Mouse (Mus musculus) MEL (cell line): ENCODE results near the gene Rpl19. TPM values are rescaled to one million over a fixed set of nuclear protein-coding genes. Genes with fewer than 3 reads are reported as not detected.

ENCODE experiments used
- DNase-seq: peaks from one replicate; pipeline ENCODE4 v3.0.0; 2011; ENCODE audit warnings: low read depth, low spot score
- H3K27ac ChIP-seq: 2 replicates; pipeline ENCODE4 v1.5.1; 2012; ENCODE audit warnings: low read depth, mild to moderate bottlenecking, control low read depth, low read length, moderate library complexity; ENCODE audit not compliant: control insufficient read depth
- H3K27me3 ChIP-seq, 2 experiments: fragments of 150-350 bp in 1 of 2; sonication (generic) in 1 of 2; 2 replicates each; pipeline ENCODE4 v1.6.1; 2012; ENCODE audit warnings: low read length in 2 of 2, mild to moderate bottlenecking in 2 of 2, improper control_type of control experiment in 1 of 2, moderate library complexity in 1 of 2; ENCODE audit not compliant: insufficient read depth in 2 of 2, control insufficient read depth in 1 of 2
- H3K36me3 ChIP-seq, 2 experiments: 2 replicates each; pipeline ENCODE4 v1.6.1; 2012 to 2014; ENCODE audit warnings: low read length in 2 of 2, improper control_type of control experiment in 1 of 2, inconsistent platforms in 1 of 2, mild to moderate bottlenecking in 1 of 2; ENCODE audit not compliant: insufficient read depth in 2 of 2, control insufficient read depth in 1 of 2
- H3K4me1 ChIP-seq, 2 experiments: fragments of 150-350 bp in 1 of 2; sonication (generic) in 1 of 2; 2 replicates each; pipeline ENCODE4 v1.6.1; 2012; ENCODE audit warnings: low read length in 2 of 2, improper control_type of control experiment in 1 of 2, mild to moderate bottlenecking in 1 of 2; ENCODE audit not compliant: insufficient read depth in 2 of 2, control insufficient read depth in 1 of 2
- H3K4me3 ChIP-seq, 2 experiments: fragments of 150-350 bp in 1 of 2; sonication (generic) in 1 of 2; 2 replicates each; pipeline ENCODE4 v1.5.1; 2012; ENCODE audit warnings: low read depth in 2 of 2, low read length in 2 of 2, mild to moderate bottlenecking in 2 of 2, moderate library complexity in 2 of 2, control low read depth in 1 of 2, improper control_type of control experiment in 1 of 2; ENCODE audit not compliant: control insufficient read depth in 1 of 2, insufficient read depth in 1 of 2
- H3K79me2 ChIP-seq: 2 replicates; pipeline ENCODE4 v1.6.1; 2012; ENCODE audit warnings: mild to moderate bottlenecking, low read length, moderate library complexity; ENCODE audit not compliant: control insufficient read depth, poor library complexity, insufficient read depth
- H3K9ac ChIP-seq: 2 replicates; pipeline ENCODE4 v1.6.1; 2012; ENCODE audit warnings: low read depth, mild to moderate bottlenecking, control low read depth, low read length, moderate library complexity; ENCODE audit not compliant: control insufficient read depth, poor library complexity, severe bottlenecking
- H3K9me3 ChIP-seq: fragments of 150-350 bp; sonication (generic); replicated peaks from 2 replicates; pipeline ENCODE4 v1.6.1; 2012; ENCODE audit warnings: mild to moderate bottlenecking, low read length, improper control_type of control experiment, moderate library complexity; ENCODE audit not compliant: insufficient read depth
- CHD2 ChIP-seq: IDR thresholded peaks from 2 replicates; pipeline ENCODE4 v1.6.1; 2011; ENCODE audit warnings: low read length, improper control_type of control experiment
- ELF1 ChIP-seq: IDR thresholded peaks from 2 replicates; pipeline ENCODE4 v1.6.1; 2014; ENCODE audit warnings: low read depth, mild to moderate bottlenecking, inconsistent platforms, low read length, improper control_type of control experiment, moderate library complexity
- EP300 ChIP-seq, 2 experiments: IDR thresholded peaks; 2 replicates each; pipeline ENCODE4 v1.6.1; 2011; ENCODE audit warnings: improper control_type of control experiment in 2 of 2, low read length in 2 of 2, low read depth in 1 of 2, mild to moderate bottlenecking in 1 of 2
- ETS1 ChIP-seq: IDR thresholded peaks from 2 replicates; pipeline ENCODE4 v1.6.1; 2012; ENCODE audit warnings: low read depth, mild to moderate bottlenecking, inconsistent platforms, low read length, improper control_type of control experiment, moderate library complexity
- GATA1 ChIP-seq: IDR thresholded peaks from 2 replicates; pipeline ENCODE4 v1.6.1; 2011; ENCODE audit warnings: low read depth, low read length, improper control_type of control experiment
- HCFC1 ChIP-seq: IDR thresholded peaks from 2 replicates; pipeline ENCODE4 v1.6.1; 2012; ENCODE audit warnings: low read depth, mild to moderate bottlenecking, inconsistent platforms, low read length, improper control_type of control experiment, moderate library complexity
- KAT2A ChIP-seq: conservative IDR thresholded peaks from 2 replicates; pipeline ENCODE4 v1.6.1; 2012; ENCODE audit warnings: low read depth, low read length, improper control_type of control experiment, inconsistent platforms
- MAX ChIP-seq: IDR thresholded peaks from 2 replicates; pipeline ENCODE4 v1.6.1; 2011; ENCODE audit warnings: low read length, improper control_type of control experiment
- MAZ ChIP-seq: IDR thresholded peaks from 2 replicates; pipeline ENCODE4 v1.6.1; 2012; ENCODE audit warnings: low read depth, mild to moderate bottlenecking, inconsistent platforms, low read length, improper control_type of control experiment
- MEF2A ChIP-seq: IDR thresholded peaks from 2 replicates; pipeline ENCODE4 v1.6.1; 2014; ENCODE audit warnings: low read depth, mild to moderate bottlenecking, inconsistent platforms, low read length, improper control_type of control experiment; ENCODE audit not compliant: poor library complexity, insufficient replicate concordance, severe bottlenecking; ENCODE audit errors: extremely low read depth
- MXI1 ChIP-seq: IDR thresholded peaks from 2 replicates; pipeline ENCODE4 v1.6.1; 2011; ENCODE audit warnings: mild to moderate bottlenecking, low read depth, low read length, improper control_type of control experiment
- MYC ChIP-seq: IDR thresholded peaks from 2 replicates; pipeline ENCODE4 v1.6.1; 2011; ENCODE audit warnings: low read depth, mild to moderate bottlenecking, low read length, improper control_type of control experiment, moderate library complexity
- NRF1 ChIP-seq: IDR thresholded peaks from 2 replicates; pipeline ENCODE4 v1.6.1; 2014; ENCODE audit warnings: low read depth, mild to moderate bottlenecking, inconsistent platforms, low read length, improper control_type of control experiment, moderate library complexity; ENCODE audit not compliant: poor library complexity, insufficient read depth, severe bottlenecking
- POLR2AphosphoS5 ChIP-seq: IDR thresholded peaks from 2 replicates; pipeline ENCODE4 v1.6.1; 2012; ENCODE audit warnings: low read depth, borderline replicate concordance, mild to moderate bottlenecking, inconsistent platforms, low read length, moderate library complexity, mixed read lengths
- RAD21 ChIP-seq: IDR thresholded peaks from 2 replicates; pipeline ENCODE4 v1.6.1; 2011; ENCODE audit warnings: mild to moderate bottlenecking, low read depth, low read length, improper control_type of control experiment
- SIN3A ChIP-seq: IDR thresholded peaks from 2 replicates; pipeline ENCODE4 v1.6.1; 2012; ENCODE audit warnings: low read length, improper control_type of control experiment, inconsistent platforms
- SMC3 ChIP-seq: IDR thresholded peaks from 2 replicates; pipeline ENCODE4 v1.6.1; 2011; ENCODE audit warnings: low read depth, low read length, improper control_type of control experiment
- TBP ChIP-seq: IDR thresholded peaks from 2 replicates; pipeline ENCODE4 v1.8.0; 2011; ENCODE audit warnings: low read depth, low read length, improper control_type of control experiment
- TCF12 ChIP-seq: IDR thresholded peaks from 2 replicates; pipeline ENCODE4 v1.6.1; 2014; ENCODE audit warnings: low read depth, mild to moderate bottlenecking, inconsistent platforms, low read length, improper control_type of control experiment, moderate library complexity
- UBTF ChIP-seq: IDR thresholded peaks from 2 replicates; pipeline ENCODE4 v1.6.1; 2012; ENCODE audit warnings: low read depth, mild to moderate bottlenecking, inconsistent platforms, low read length, improper control_type of control experiment, moderate library complexity, borderline replicate concordance; ENCODE audit not compliant: insufficient read depth
- USF1 ChIP-seq: IDR thresholded peaks from 2 replicates; pipeline ENCODE4 v1.6.1; 2014; ENCODE audit warnings: low read depth, mild to moderate bottlenecking, inconsistent platforms, low read length, improper control_type of control experiment, moderate library complexity
- USF2 ChIP-seq, 2 experiments: IDR thresholded peaks; 2 replicates each; pipeline ENCODE4 v1.6.1; 2011 to 2012; ENCODE audit warnings: improper control_type of control experiment in 2 of 2, low read length in 2 of 2, borderline replicate concordance in 1 of 2, inconsistent platforms in 1 of 2, low read depth in 1 of 2, mild to moderate bottlenecking in 1 of 2; ENCODE audit not compliant: insufficient read depth in 1 of 2
- ZC3H11A ChIP-seq: IDR thresholded peaks from 2 replicates; pipeline ENCODE4 v1.6.1; 2012; ENCODE audit warnings: low read depth, mild to moderate bottlenecking, inconsistent platforms, low read length, improper control_type of control experiment
- polyA plus RNA-seq, 2 experiments: library from polyadenylated mRNA; stranded (reverse) in 1 of 2; unstranded in 1 of 2; fragments of >175 nt in 1 of 2; fragments of >200 nt in 1 of 2; gene quantifications; 2 replicates each; pipeline versions ENCODE4 v1.2.1 to v1.2.4; 2012; ENCODE audit warnings: low replicate concordance in 2 of 2, low read depth in 1 of 2; ENCODE audit not compliant: insufficient read length in 2 of 2, insufficient read depth in 1 of 2, missing spikeins in 1 of 2
- total RNA-seq: library from RNA; depleted of rRNA; stranded (reverse); fragments of 300-350 nt; gene quantifications from 2 replicates; pipeline ENCODE4 v1.2.3, GENCODE M21; 2012

Gene Rpl19
- total and polyA plus RNA-seq, 3 experiments: 210 to 4,715 (median 2,650) TPM

DNA sequence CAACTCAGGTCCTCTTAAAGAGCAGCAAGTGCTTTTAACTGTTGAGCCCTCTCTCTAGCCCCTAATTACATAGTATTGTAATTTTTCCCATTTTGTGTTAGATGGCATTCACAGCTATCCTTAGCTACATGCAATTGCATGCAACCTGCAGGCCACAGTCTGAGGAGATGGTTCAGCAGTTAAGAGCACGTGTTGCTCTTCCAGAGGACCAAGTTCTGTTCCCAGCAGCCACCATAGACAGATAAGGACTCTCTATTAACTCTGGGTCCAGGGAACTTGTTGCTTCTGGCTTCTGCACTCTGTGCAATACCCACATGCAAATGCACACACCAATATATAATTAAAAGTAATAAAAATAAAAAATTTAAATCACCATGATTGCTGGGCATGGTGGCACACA lies 29.8 kb upstream of the Rpl19 start:
- H3K27me3 ChIP-seq: no peaks in the 10 kb centered on the region
- H3K9me3 ChIP-seq: no peaks in the 10 kb centered on the region
- no peak overlapping the region for H3K9ac ChIP-seq
- no peaks in the 10 kb centered on the region for H3K79me2 ChIP-seq
- H3K36me3 ChIP-seq: peaks cover 0 to 8% of the 10 kb centered on the region in 2 experiments; a peak in 2 of 4 replicates
- DNase-seq: peak; percentile 40
- peaks cover 8 to 30% of the 10 kb centered on the region in 2 experiments; a peak in 3 of 4 replicates for H3K4me1 ChIP-seq
- H3K4me3 ChIP-seq: no peak overlapping the region
- H3K27ac ChIP-seq: no peak overlapping the region
- TF ChIP-seq ETS1: peak; percentile 27; the same call in 1 of the 2 replicates
- peak; percentile 40; the same call in 1 of the 2 replicates for TF ChIP-seq MXI1
- 0 out of 2 replicates have a peak, but pooled peaks have one; percentile 57 for TF ChIP-seq TBP
- no peak for TF ChIP-seq RAD21
- TF ChIP-seq MAX: peak; percentile 86
- peak; percentile 87 for TF ChIP-seq MYC
- TF ChIP-seq POLR2AphosphoS5: no peak
- peak in 1 of 2 experiments; percentile 26; a peak in 1 of 4 replicates for TF ChIP-seq EP300 (IDR thresholded peaks at IDR 0.05; ENCODE audit: low read depth in 1 of 2, low read length in 2 of 2)
- TF ChIP-seq USF1: peak; percentile 77; the same call in 1 of the 2 replicates
- TF ChIP-seq TCF12: peak; percentile 15; the same call in 1 of the 2 replicates

DNA sequence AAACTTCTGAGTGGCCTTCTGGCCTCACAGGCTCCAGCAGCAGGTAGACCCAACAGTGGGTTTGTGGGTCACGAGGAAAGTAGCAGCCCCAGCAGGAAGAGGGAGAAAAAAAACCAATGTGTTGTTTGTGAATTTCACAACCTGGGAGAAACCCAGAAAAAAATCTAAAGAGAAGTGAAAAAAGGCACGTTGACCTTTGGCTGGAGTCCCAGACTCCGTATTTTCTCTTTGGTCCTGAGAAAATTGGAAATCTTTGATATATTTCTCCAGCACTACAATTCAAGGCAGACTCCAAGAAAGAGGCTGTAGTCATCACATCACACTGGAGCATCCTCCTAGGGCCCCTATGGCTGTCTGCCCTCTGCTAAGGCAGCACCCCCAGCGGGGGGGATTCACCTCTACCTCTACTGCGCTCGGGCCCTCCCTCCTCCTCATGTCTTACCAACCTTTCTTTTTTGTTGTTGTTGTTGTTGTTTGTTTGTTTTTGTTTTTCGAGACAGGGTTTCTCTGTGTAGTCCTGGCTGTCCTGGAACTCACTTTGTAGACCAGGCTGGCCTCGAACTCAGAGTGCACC lies 29.0 kb upstream of the Rpl19 start:
- no peak for DNase-seq
- no peak overlapping the region for H3K4me3 ChIP-seq
- no peak for TF ChIP-seq MYC
- no peak for TF ChIP-seq MEF2A
- no peak for TF ChIP-seq ELF1
- no peak for TF ChIP-seq TBP
- no peak for TF ChIP-seq GATA1
- no peak for TF ChIP-seq SIN3A
- TF ChIP-seq HCFC1: no peak
- TF ChIP-seq TCF12: no peak
- TF ChIP-seq ETS1: no peak
- no peak for TF ChIP-seq USF2 (IDR thresholded peaks at IDR 0.05; ENCODE audit: borderline replicate concordance in 1 of 2, insufficient read depth in 1 of 2, low read depth in 1 of 2, low read length in 2 of 2)
- no peak for TF ChIP-seq MAZ
- no peak for TF ChIP-seq NRF1
- no peak for TF ChIP-seq USF1
- no peak for TF ChIP-seq SMC3
- no peak for TF ChIP-seq MAX
- no peak for TF ChIP-seq CHD2
- TF ChIP-seq UBTF: no peak
- TF ChIP-seq RAD21: no peak
- no peak for TF ChIP-seq KAT2A
- TF ChIP-seq ZC3H11A: no peak
- TF ChIP-seq, all 39 proteins: peak for 0
- no peak overlapping the region for H3K27ac ChIP-seq
- peaks cover 0 to 8% of the 10 kb centered on the region in 2 experiments; a peak in 2 of 4 replicates for H3K36me3 ChIP-seq
- no peaks in the 10 kb centered on the region for H3K27me3 ChIP-seq
- H3K4me1 ChIP-seq: peaks cover 8 to 30% of the 10 kb centered on the region in 2 experiments; a peak in 3 of 4 replicates
- no peaks in the 10 kb centered on the region for H3K9me3 ChIP-seq
- H3K79me2 ChIP-seq: no peaks in the 10 kb centered on the region
- no peak overlapping the region for H3K9ac ChIP-seq
